Mouse (Mus musculus) kidney, embryonic 16.5 days (tissue): ENCODE results near the gene Ubn1. TPM values are rescaled to one million over a fixed set of nuclear protein-coding genes. Genes with fewer than 3 reads are reported as not detected.

Experiments
- ATAC-seq: fragments of 200-750 bp; cut with Nextera tagmentation; 2 replicates; pipeline ENCODE4 v1.8.0; 2017; ENCODE audit warnings: moderate TSS enrichment; ENCODE audit not compliant: low FRiP score, low TSS enrichment
- H3K27ac ChIP-seq: fragments of 300-500 bp; sonication (generic); 2 replicates; pipeline ENCODE4 v1.5.1; 2014; ENCODE audit warnings: low read length
- H3K27me3 ChIP-seq: fragments of 300-500 bp; sonication (generic); 2 replicates; pipeline ENCODE4 v1.6.1; 2014; ENCODE audit warnings: low read length, control low read depth, mixed read lengths; ENCODE audit not compliant: insufficient read depth
- H3K36me3 ChIP-seq: fragments of 300-500 bp; sonication (generic); 2 replicates; pipeline ENCODE4 v1.6.1; 2014; ENCODE audit warnings: low read length, control low read depth, mixed read lengths; ENCODE audit not compliant: insufficient read depth
- H3K4me1 ChIP-seq: fragments of 300-500 bp; sonication (generic); 2 replicates; pipeline ENCODE4 v1.6.1; 2014; ENCODE audit warnings: low read length, control low read depth, mixed read lengths; ENCODE audit not compliant: insufficient read depth
- H3K4me2 ChIP-seq: fragments of 300-500 bp; sonication (generic); replicated peaks from 2 replicates; pipeline ENCODE4 v1.6.1; 2014; ENCODE audit warnings: low read depth, low read length
- H3K4me3 ChIP-seq: fragments of 300-500 bp; sonication (generic); 2 replicates; pipeline ENCODE4 v1.5.1; 2014; ENCODE audit warnings: mild to moderate bottlenecking, low read length
- H3K9ac ChIP-seq: fragments of 300-500 bp; sonication (generic); replicated peaks from 2 replicates; pipeline ENCODE4 v1.6.1; 2014; ENCODE audit warnings: low read length
- H3K9me3 ChIP-seq: fragments of 300-500 bp; sonication (generic); 2 replicates; pipeline ENCODE4 v1.6.1; 2016; ENCODE audit warnings: low read length, control low read depth
- WGBS: fragments of 180-500 bp; shearing (Covaris S2); extraction: QIAGEN DNeasy Blood & Tissue Kit; methylation state at CpG from one replicate; pipeline ENCODE4 v1.1.7; 2014; 5-methylcytosine and 5-hydroxymethylcytosine counted together
- polyA plus RNA-seq: library from polyadenylated mRNA; unstranded; fragments of >200 nt; fragmentation: Nextera tagmentation; extraction: Ambion mirVana; gene quantifications from 2 replicates; pipeline ENCODE4 v1.2.1, GENCODE M21; 2015

The Ubn1 gene
- polyA plus RNA-seq, 1 experiment from 2014 or later, result 20.2 TPM

DNA sequence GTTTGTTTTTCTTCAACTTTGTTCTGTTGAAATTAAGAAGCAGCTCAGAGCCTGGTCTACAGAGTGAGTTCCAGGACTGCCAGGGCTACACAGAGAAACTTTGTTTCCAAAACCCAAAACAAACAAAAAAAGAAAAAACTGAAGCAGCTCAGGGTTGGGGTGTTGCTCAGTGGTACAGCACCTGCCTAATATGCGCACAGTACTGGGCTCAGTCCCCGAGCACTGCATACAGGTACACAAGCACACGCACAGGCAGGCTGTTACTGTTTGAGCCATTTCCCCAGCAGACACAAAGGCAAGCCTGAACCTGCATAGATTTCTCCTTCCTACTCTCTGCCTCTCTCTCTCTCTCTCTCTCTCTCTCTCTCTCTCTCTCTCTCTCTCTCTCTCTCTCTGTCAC, 61.2 kb downstream of the Ubn1 start:
- Histone ChIP-seq H3K4me1 (peaks cover 10% of the 10 kb centered on the region; the same call in 1 of the 2 replicates), H3K4me2 (no peak overlapping the region), H3K9ac (no peak overlapping the region), H3K27ac (no peak overlapping the region), H3K27me3 (no peaks in the 10 kb centered on the region), H3K4me3 (no peak overlapping the region), H3K36me3 (no peaks in the 10 kb centered on the region), H3K9me3 (no peaks in the 10 kb centered on the region; the same call in 1 of the 2 replicates)
- 83% methylated on average over 3 of the region's 3 CpGs for WGBS
- ATAC-seq, result no peak

DNA sequence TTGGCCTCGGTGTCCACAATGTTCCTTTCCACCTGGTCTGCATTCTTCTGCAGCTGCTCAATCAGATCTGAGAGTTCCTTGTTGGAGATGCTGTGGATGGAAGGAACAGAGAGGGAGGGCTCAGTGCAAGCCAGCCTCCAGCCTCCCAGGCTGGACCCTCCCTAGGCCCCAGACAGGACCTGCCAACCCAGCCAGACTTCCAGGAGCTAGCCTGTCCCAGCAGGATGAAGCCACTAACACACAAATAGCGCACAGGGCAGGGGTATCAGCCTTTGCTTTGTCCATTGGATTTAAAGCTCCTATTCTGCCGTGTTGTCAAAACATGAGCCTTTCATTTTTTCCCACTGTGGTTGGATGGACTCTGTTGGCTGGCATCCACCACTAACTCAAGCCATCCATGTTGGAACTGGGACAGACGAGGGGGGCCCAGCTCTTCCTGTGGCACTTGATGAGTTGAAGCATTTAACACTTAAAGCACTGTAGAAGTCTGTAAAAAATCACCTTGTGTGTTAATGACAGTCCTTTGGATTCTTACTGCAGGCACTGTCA, 63.2 kb downstream of the Ubn1 start:
- H3K4me3 ChIP-seq, result no peak overlapping the region
- ATAC-seq, result no peak
- WGBS, result 68% methylated on average over 4 of the region's 4 CpGs
- no peaks in the 10 kb centered on the region for H3K36me3 ChIP-seq
- no peaks in the 10 kb centered on the region; the same call in 1 of the 2 replicates for H3K9me3 ChIP-seq
- H3K4me1 ChIP-seq, result peaks cover 10% of the 10 kb centered on the region; the same call in 1 of the 2 replicates
- no peaks in the 10 kb centered on the region for H3K27me3 ChIP-seq
- H3K27ac ChIP-seq, result no peak overlapping the region
- H3K9ac ChIP-seq, result no peak overlapping the region
- H3K4me2 ChIP-seq, result no peak overlapping the region

DNA sequence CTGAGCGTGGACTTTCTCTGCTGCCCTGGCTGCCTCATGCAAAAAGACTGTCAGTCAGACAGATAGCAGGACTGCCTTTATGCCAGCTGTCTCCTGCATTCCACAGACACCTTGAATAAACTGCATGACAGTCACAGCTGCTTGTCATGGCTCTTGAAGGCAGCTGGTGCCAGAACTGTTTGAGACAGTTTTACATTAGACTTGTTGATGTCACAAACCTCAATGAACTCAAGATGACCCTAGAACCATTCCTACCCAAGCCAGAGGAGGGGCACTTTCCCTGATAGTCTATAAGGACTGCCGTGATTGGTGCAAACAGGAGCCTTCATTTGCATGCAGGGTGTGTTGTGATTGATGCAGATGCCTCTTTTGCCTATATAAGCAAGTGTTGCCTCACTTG, 63.7 kb downstream of the Ubn1 start:
- no peaks in the 10 kb centered on the region for H3K36me3 ChIP-seq
- no peak overlapping the region for H3K4me3 ChIP-seq
- no peak overlapping the region for H3K9ac ChIP-seq
- 82% methylated on average over 2 of the region's 2 CpGs for WGBS
- H3K27me3 ChIP-seq, result no peaks in the 10 kb centered on the region
- no peak overlapping the region for H3K27ac ChIP-seq
- ATAC-seq, result no peak
- H3K4me1 ChIP-seq, result peaks cover 10% of the 10 kb centered on the region; the same call in 1 of the 2 replicates
- H3K9me3 ChIP-seq, result no peaks in the 10 kb centered on the region
- H3K4me2 ChIP-seq, result no peak overlapping the region

DNA sequence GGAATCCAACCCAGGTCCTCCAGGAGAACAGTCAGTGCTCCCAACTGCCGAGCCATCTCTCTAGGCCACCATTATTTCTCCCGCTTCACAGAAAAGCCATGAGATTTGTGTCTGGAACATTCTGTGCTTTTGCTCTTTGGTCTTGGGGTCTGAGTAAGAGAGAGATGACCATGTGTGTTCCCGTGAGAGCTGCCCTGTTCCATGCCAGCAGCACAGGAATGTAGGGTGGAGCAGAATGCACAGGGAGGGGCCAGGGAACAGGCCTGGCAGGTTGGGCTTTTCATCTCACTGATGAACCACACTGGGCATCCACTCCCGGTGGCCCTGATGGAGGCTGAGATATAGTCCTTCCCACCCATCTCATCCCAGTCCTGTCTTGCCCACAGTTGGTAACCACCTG, 69.5 kb downstream of the Ubn1 start:
- Histone ChIP-seq H3K27ac (no peak overlapping the region), H3K4me3 (no peak overlapping the region), H3K4me2 (no peak overlapping the region), H3K9me3 (peaks cover 3% of the 10 kb centered on the region; the same call in 1 of the 2 replicates), H3K27me3 (no peaks in the 10 kb centered on the region), H3K4me1 (no peaks in the 10 kb centered on the region), H3K9ac (no peak overlapping the region), H3K36me3 (no peaks in the 10 kb centered on the region)
- ATAC-seq, result 0 out of 2 replicates have a peak, but pooled peaks have one; percentile 62
- 52% methylated on average over 4 of the region's 4 CpGs for WGBS

DNA sequence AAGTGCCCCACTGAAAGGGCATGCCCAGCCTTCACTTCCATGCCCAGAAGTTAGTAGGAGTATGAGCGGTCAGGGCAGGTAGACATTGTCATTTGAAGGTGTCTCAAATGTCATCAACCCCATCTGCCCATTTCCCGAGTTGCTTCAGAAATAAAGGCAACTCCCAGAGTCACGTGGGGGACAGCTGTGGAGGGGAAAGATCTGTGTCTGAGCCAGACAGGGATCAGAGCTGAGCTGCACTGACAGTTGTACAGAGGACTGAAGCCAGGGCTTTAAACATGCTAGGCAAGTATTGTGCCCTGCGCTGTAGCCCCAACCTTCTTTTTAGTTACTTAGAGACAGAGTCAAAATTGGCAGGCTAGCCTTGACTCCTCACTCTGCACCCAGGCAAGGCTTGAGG, 70.0 kb downstream of the Ubn1 start:
- ATAC-seq, result no peak
- Histone ChIP-seq H3K27me3 (no peaks in the 10 kb centered on the region), H3K4me1 (no peaks in the 10 kb centered on the region), H3K4me3 (no peak overlapping the region), H3K27ac (no peak overlapping the region), H3K9me3 (peaks cover 6% of the 10 kb centered on the region; the same call in 1 of the 2 replicates), H3K9ac (no peak overlapping the region), H3K36me3 (no peaks in the 10 kb centered on the region), H3K4me2 (no peak overlapping the region)
- WGBS, result 77% methylated on average over 4 of the region's 4 CpGs

DNA sequence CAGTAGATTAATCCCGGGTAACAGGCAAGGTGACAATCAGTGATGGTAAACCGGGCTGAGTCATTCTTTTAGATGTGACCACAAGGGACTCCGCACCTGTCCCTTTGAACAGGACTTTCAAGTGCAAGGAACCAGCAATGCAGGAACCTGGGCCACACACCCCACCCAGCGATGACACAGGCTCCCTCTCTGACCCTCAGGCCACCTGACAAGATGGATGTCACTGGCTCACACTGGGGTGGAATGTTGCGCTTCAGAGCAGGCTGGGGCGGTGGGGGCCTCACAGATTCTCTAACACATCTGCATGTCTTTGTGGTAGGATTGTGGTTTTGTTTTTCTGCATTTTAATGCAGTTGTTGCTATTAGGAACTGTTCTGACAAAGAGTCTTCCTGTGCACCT, 73.6 kb downstream of the Ubn1 start:
- Histone ChIP-seq H3K27me3 (no peaks in the 10 kb centered on the region), H3K4me3 (no peak overlapping the region), H3K4me2 (no peak overlapping the region), H3K9ac (no peak overlapping the region), H3K36me3 (no peaks in the 10 kb centered on the region), H3K4me1 (no peaks in the 10 kb centered on the region), H3K9me3 (peaks cover 6% of the 10 kb centered on the region; the same call in 1 of the 2 replicates), H3K27ac (no peak overlapping the region)
- no peak for ATAC-seq
- 69% methylated on average over 6 of the region's 6 CpGs for WGBS

DNA sequence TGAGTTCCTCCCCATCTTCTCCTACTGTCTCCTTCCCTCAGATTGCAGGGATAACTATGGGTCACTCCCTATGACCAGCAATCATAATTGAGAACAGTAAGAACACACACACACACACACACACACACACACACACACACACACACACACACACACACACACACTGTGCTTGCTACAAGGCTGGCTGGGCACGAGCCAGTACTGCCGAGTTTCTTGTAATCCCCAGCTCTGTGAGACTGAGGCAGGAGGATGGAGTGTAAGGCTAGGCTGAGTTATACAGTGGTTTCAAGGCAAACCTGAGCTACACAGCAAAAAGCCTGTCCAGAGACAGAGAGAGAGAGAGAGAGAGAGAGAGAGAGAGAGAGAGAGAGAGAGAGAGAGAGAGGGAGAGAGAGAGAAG, 80.3 kb downstream of the Ubn1 start:
- H3K9me3 ChIP-seq, result no peaks in the 10 kb centered on the region
- peaks cover 16% of the 10 kb centered on the region; the same call in 1 of the 2 replicates for H3K4me1 ChIP-seq
- H3K27ac ChIP-seq, result no peak overlapping the region
- no peak overlapping the region for H3K9ac ChIP-seq
- no peak overlapping the region for H3K4me2 ChIP-seq
- no peaks in the 10 kb centered on the region for H3K36me3 ChIP-seq
- no peak overlapping the region for H3K4me3 ChIP-seq
- no peak for ATAC-seq
- H3K27me3 ChIP-seq, result peaks cover 50% of the 10 kb centered on the region
- WGBS, result 28% methylated on average over 2 of the region's 2 CpGs

DNA sequence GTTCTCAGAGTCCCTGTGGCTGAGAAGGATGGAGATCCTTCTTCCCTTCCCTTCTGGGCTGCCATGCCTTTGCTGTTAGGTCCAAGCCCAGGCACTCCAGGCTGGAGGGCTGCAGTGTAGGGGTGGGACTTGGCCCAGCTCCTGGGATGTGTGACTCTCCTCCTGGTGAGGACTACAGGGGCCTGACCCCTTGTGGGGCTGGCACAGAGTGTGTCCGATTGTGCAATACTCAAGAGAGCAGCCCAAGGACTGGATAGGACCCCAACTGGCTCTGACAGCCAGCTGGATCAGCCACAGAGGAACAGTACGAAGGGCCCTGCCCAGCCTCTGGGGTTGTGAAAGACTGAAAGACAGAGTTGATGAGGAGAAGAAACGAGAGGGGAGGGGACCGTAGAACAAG, 80.9 kb downstream of the Ubn1 start:
- H3K36me3 ChIP-seq, result no peaks in the 10 kb centered on the region
- no peak overlapping the region; the same call in 1 of the 2 replicates for H3K4me2 ChIP-seq
- peaks cover 50% of the 10 kb centered on the region for H3K27me3 ChIP-seq
- no peak overlapping the region for H3K4me3 ChIP-seq
- no peak overlapping the region for H3K9ac ChIP-seq
- WGBS, result 11% methylated on average over 4 of the region's 4 CpGs
- H3K4me1 ChIP-seq, result peaks cover 16% of the 10 kb centered on the region; the same call in 1 of the 2 replicates
- no peak overlapping the region for H3K27ac ChIP-seq
- ATAC-seq, result no peak
- H3K9me3 ChIP-seq, result no peaks in the 10 kb centered on the region

DNA sequence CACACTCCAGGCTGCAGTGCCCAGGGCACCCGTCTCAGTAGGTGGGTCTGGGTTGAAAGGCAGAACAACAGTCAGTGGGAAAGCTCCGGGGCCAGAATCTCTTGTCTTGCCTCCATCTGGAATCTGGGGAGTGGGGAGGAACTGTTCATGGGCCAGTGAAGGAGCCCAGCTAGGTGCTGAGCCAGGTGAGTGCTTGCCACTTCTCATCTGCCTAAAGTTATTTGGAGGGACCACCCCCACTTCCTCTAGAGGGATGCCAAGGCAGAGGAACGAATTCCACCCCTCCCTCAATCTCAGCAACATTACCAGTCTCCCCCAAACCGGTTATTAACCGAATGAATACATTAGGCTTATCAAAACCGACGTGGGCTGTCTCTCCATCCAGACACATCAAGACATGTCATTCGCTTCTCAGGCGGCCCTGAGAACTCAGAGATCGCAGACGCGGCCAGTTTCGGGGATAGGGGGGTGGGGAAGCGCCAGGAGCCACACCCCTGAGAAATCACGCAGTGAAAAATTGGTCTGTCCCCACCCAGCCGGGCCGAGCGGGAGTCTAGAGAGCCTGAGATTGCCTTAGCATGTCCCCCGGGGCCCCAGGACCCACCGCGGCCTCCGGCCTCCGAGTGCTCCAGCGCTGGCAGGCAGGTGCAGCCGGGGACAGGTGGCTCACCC, 81.5 kb downstream of the Ubn1 start:
- Histone ChIP-seq H3K36me3 (no peaks in the 10 kb centered on the region), H3K4me1 (peaks cover 20% of the 10 kb centered on the region; the same call in 1 of the 2 replicates), H3K27me3 (peaks cover 50% of the 10 kb centered on the region), H3K4me2 (peak overlapping the region; percentile 75), H3K4me3 (peak overlapping the region; percentile 56), H3K27ac (no peak overlapping the region), H3K9me3 (no peaks in the 10 kb centered on the region), H3K9ac (peak overlapping the region; percentile 62; the same call in 1 of the 2 replicates)
- ATAC-seq, result no peak
- WGBS, result 2% methylated on average over 25 of the region's 25 CpGs

DNA sequence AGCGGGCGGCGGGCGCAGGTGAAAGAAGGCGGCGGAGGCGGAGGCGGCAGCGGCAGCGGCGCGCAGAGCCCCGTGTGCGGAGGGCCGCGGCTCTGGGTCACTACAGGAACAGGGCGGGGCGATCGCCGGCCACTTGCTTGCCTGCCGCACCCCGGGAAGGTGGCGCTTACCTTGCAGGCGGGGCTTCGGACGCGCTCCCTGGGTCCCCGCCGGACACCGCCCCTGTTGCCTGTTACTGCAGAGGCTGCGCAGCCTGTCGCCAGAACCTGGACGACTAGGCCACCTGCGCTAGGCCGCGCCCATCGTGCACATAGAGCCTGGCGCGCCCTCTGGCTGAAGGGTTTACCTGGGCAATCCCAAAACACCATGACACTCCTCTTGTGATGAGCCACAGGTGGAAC, 82.5 kb downstream of the Ubn1 start, which contains the start of gene Ppl:
TSS of gene Ppl (minus strand) at position 21 of the 401 bp plus-strand sequence.
- Histone ChIP-seq H3K9me3 (no peaks in the 10 kb centered on the region), H3K4me2 (peak within 1 kb of the TSS; percentile 75), H3K27ac (no peak within 1 kb of the TSS), H3K4me1 (peaks cover 25% of the 10 kb centered on the region; the same call in 1 of the 2 replicates), H3K36me3 (no peaks in the 10 kb centered on the region), H3K27me3 (peaks cover 50% of the 10 kb centered on the region), H3K9ac (peak within 1 kb of the TSS; percentile 62), H3K4me3 (peak within 1 kb of the TSS; percentile 56)
- ATAC-seq, result peak; percentile 88
- under 1% methylated on average over 37 of the region's 39 CpGs for WGBS
